Mouse (Mus musculus): ENCODE results near the gene Tnfsf13. TPM values are rescaled to one million over a fixed set of nuclear protein-coding genes. Genes with fewer than 3 reads are reported as not detected.

Gene Tnfsf13
- polyA plus RNA-seq, 1 experiment from 2014 or later, result 0.93 TPM

DNA sequence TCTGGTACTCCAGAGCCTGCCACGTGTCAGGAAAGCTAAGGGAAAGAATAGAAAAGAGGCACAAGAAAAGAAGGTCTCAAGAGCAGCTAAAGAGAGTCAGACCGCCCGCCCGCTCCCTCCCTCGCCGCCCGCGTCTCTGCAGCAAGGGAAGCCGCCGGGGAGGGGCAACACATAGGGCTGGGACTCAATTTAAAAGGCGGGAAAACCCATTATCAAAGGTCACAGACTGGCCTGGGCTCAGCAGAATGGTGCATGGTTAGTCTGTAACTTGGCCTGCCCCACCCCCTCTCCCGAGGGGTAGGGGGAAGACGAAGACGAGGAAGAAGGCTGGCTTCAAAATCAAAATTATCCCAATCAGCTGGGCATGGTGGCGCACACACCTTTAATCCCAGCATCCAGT is 33.1 kb upstream of the Tnfsf13 start:
- 0 out of 2 replicates have a peak, but pooled peaks cover 3% of the 10 kb centered on the region for H3K4me1 ChIP-seq (ENCODE audit: insufficient read depth)
- no peaks in the 10 kb centered on the region for H3K36me3 ChIP-seq (ENCODE audit: insufficient read depth)
- DNase-seq, result no peak
- no peak overlapping the region for H3K27ac ChIP-seq (ENCODE audit: low read depth)
- 29% methylated on average over 15 of the region's 15 CpGs for WGBS
- H3K27me3 ChIP-seq (ENCODE audit: insufficient read depth, low read length), result no peaks in the 10 kb centered on the region
- TF ChIP-seq CTCF (IDR thresholded peaks at IDR 0.05; ENCODE audit: low read depth), result no peak
- H3K4me2 ChIP-seq, result peak overlapping the region; percentile 18; the same call in 1 of the 2 replicates
- H3K9me3 ChIP-seq (ENCODE audit: low read depth, low read length), result no peaks in the 10 kb centered on the region
- no peak overlapping the region; the same call in 1 of the 2 replicates for H3K9ac ChIP-seq
- H3K4me3 ChIP-seq (ENCODE audit: low read depth, low read length), result no peak overlapping the region
- no peak for ATAC-seq (ENCODE audit: insufficient read depth)

GRCm38 (mm10) chr11:69716953-69717352 is 31.4 kb upstream of the Tnfsf13 start:
- ATAC-seq (ENCODE audit: insufficient read depth), result no peak
- Histone ChIP-seq H3K4me1 (ENCODE audit: insufficient read depth) (0 out of 2 replicates have a peak, but pooled peaks cover 3% of the 10 kb centered on the region), H3K27ac (ENCODE audit: low read depth) (no peak overlapping the region), H3K4me3 (ENCODE audit: low read depth, low read length) (no peak overlapping the region), H3K27me3 (ENCODE audit: insufficient read depth, low read length) (no peaks in the 10 kb centered on the region), H3K9ac (no peak overlapping the region), H3K36me3 (ENCODE audit: insufficient read depth) (no peaks in the 10 kb centered on the region), H3K9me3 (ENCODE audit: low read depth, low read length) (no peaks in the 10 kb centered on the region), H3K4me2 (no peak overlapping the region)
- no peak for DNase-seq
- 64% methylated on average over 4 of the region's 4 CpGs for WGBS
- TF ChIP-seq CTCF (IDR thresholded peaks at IDR 0.05; ENCODE audit: low read depth), result no peak

- Histone ChIP-seq H3K4me3 (ENCODE audit: low read depth, low read length) (no peak overlapping the region), H3K4me2 (no peak overlapping the region), H3K9ac (no peak overlapping the region), H3K4me1 (ENCODE audit: insufficient read depth) (0 out of 2 replicates have a peak, but pooled peaks cover 3% of the 10 kb centered on the region), H3K9me3 (ENCODE audit: low read depth, low read length) (no peaks in the 10 kb centered on the region), H3K27ac (ENCODE audit: low read depth) (no peak overlapping the region), H3K27me3 (ENCODE audit: insufficient read depth, low read length) (no peaks in the 10 kb centered on the region), H3K36me3 (ENCODE audit: insufficient read depth) (no peaks in the 10 kb centered on the region)
- no peak for TF ChIP-seq CTCF (IDR thresholded peaks at IDR 0.05; ENCODE audit: low read depth)
- ATAC-seq (ENCODE audit: insufficient read depth) (no peak), DNase-seq (peak; percentile 18)
- WGBS, result 10% methylated on average over 5 of the region's 5 CpGs
These were observed 30.3 kb upstream of the Tnfsf13 start for GRCm38 (mm10) chr11:69715929-69716328.

DNA sequence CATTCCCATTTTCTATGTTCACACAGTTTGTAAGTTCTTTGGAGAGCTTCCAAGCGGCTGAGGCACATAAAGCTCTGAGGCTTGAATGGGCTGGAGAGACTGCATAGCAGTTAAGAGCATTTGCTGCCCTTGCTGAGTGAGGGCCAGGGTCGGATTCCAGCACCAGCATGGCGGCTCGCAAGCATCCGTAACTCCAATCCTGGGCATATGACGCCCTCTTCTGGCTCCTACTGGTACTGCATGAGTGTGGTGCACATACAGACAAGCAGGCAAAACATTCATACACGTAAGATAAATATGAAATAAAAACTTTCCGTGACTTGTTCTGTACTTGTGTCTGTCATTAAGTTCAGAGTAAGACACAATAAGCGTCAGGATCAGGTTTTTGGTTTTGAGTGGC is 29.9 kb upstream of the Tnfsf13 start:
- 0 out of 2 replicates have a peak, but pooled peaks cover 3% of the 10 kb centered on the region for H3K4me1 ChIP-seq (ENCODE audit: insufficient read depth)
- no peaks in the 10 kb centered on the region for H3K27me3 ChIP-seq (ENCODE audit: insufficient read depth, low read length)
- no peak overlapping the region for H3K4me2 ChIP-seq
- H3K4me3 ChIP-seq (ENCODE audit: low read depth, low read length), result no peak overlapping the region
- no peak overlapping the region for H3K9ac ChIP-seq
- ATAC-seq (ENCODE audit: insufficient read depth), result no peak
- H3K36me3 ChIP-seq (ENCODE audit: insufficient read depth), result no peaks in the 10 kb centered on the region
- H3K27ac ChIP-seq (ENCODE audit: low read depth), result no peak overlapping the region
- H3K9me3 ChIP-seq (ENCODE audit: low read depth, low read length), result no peaks in the 10 kb centered on the region
- 56% methylated on average over 9 of the region's 9 CpGs for WGBS
- DNase-seq, result peak; percentile 57
- peak; percentile 68 for TF ChIP-seq CTCF (IDR thresholded peaks at IDR 0.05; ENCODE audit: low read depth)

- WGBS, result 67% methylated on average over 18 of the region's 18 CpGs
- no peak for TF ChIP-seq CTCF (IDR thresholded peaks at IDR 0.05; ENCODE audit: low read depth)
- Histone ChIP-seq H3K27me3 (ENCODE audit: insufficient read depth, low read length) (no peaks in the 10 kb centered on the region), H3K4me3 (ENCODE audit: low read depth, low read length) (no peak overlapping the region), H3K27ac (ENCODE audit: low read depth) (no peak overlapping the region), H3K4me1 (ENCODE audit: insufficient read depth) (0 out of 2 replicates have a peak, but pooled peaks cover 3% of the 10 kb centered on the region), H3K4me2 (no peak overlapping the region), H3K9ac (no peak overlapping the region), H3K9me3 (ENCODE audit: low read depth, low read length) (no peaks in the 10 kb centered on the region), H3K36me3 (ENCODE audit: insufficient read depth) (no peaks in the 10 kb centered on the region)
- ATAC-seq (ENCODE audit: insufficient read depth) (no peak), DNase-seq (no peak)
These were observed 29.2 kb upstream of the Tnfsf13 start for GRCm38 (mm10) chr11:69714636-69715329.

DNA sequence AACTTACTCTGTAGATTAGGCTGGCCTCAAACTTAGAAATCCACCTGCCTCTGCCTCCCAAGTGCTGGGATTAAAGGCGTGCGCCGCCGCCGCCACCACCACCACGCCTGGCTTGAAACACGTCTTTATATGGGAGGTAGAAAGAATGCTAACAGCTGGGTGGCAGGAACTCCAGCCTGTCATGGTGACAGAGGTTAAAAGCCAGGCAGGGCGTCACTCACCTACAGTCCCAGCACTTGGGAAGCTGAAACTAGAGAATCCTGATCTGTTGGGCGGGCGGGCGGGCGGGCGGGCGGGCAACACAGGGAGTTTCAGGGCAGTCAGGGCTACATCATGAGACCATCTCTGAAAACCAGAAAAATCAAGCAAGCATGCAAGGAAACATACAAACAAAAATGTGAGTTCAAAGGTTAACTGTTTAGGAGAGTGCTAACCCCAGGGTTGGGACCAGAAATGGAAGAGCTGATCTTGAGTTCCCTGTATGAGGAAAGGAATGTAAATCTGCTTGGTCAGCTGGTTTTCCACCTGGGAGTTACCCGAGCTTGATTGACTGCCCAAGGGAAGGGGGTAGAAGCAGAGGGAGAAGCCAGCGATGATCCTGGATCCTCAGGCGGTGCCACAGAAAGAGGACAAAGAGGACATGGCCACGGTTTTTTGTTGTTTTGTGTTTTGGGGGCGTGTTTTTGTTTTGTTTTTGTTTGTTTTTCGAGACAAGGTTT is 27.5 kb upstream of the Tnfsf13 start:
- DNase-seq (no peak), ATAC-seq (ENCODE audit: insufficient read depth) (no peak)
- Histone ChIP-seq H3K27me3 (ENCODE audit: insufficient read depth, low read length) (no peaks in the 10 kb centered on the region), H3K9ac (no peak overlapping the region), H3K4me2 (no peak overlapping the region), H3K4me3 (ENCODE audit: low read depth, low read length) (no peak overlapping the region), H3K27ac (ENCODE audit: low read depth) (no peak overlapping the region), H3K4me1 (ENCODE audit: insufficient read depth) (0 out of 2 replicates have a peak, but pooled peaks cover 3% of the 10 kb centered on the region), H3K9me3 (ENCODE audit: low read depth, low read length) (no peaks in the 10 kb centered on the region), H3K36me3 (ENCODE audit: insufficient read depth) (no peaks in the 10 kb centered on the region)
- 76% methylated on average over 20 of the region's 20 CpGs for WGBS
- no peak for TF ChIP-seq CTCF (IDR thresholded peaks at IDR 0.05; ENCODE audit: low read depth)

- H3K4me1 ChIP-seq (ENCODE audit: insufficient read depth), result 0 out of 2 replicates have a peak, but pooled peaks cover 2% of the 10 kb centered on the region
- H3K27ac ChIP-seq (ENCODE audit: low read depth), result no peak overlapping the region
- no peak for ATAC-seq (ENCODE audit: insufficient read depth)
- no peaks in the 10 kb centered on the region for H3K27me3 ChIP-seq (ENCODE audit: insufficient read depth, low read length)
- TF ChIP-seq CTCF (IDR thresholded peaks at IDR 0.05; ENCODE audit: low read depth), result no peak
- H3K9ac ChIP-seq, result no peak overlapping the region
- WGBS, result 75% methylated on average over 2 of the region's 2 CpGs
- DNase-seq, result no peak
- H3K4me3 ChIP-seq (ENCODE audit: low read depth, low read length), result no peak overlapping the region
- H3K36me3 ChIP-seq (ENCODE audit: insufficient read depth), result no peaks in the 10 kb centered on the region
- no peaks in the 10 kb centered on the region for H3K9me3 ChIP-seq (ENCODE audit: low read depth, low read length)
- no peak overlapping the region for H3K4me2 ChIP-seq
These were observed 25.5 kb upstream of the Tnfsf13 start for GRCm38 (mm10) chr11:69711082-69711481.

Data from lung, embryonic 14.5 days (tissue).